Mouse (Mus musculus): ENCODE data around the gene Cdh5. TPM values are rescaled to one million over a fixed set of nuclear protein-coding genes. Genes with fewer than 3 reads are reported as not detected.
"Not testable (repeated sequence)": the region's sequence is repeated elsewhere in the genome, so short reads cannot be mapped to it uniquely, and the experiment has no call there.

Cdh5 gene
- polyA plus RNA-seq, 1 experiment from 2014 or later, result 18.0 TPM

DNA sequence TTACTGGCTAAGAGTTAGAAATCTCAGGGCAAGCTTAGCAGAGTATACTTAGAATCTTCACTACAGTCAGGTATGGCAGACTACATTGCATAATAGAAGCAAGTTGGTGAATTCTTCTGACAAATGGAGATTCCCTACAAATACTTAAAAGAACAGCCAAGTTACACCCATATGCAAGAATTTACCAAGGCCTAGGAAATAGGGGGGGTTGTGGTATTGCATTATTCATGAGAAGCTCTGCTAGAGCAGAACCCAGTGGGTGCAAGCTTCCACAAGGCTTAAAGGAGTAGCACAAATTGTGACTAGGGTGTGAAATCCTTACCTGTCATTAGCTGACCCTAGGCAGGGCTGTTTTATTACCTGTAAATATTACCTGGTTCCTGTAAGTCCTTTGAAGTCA is 13.5 kb upstream of the Cdh5 start:
- ATAC-seq (ENCODE audit: low FRiP score); H3K27ac ChIP-seq (ENCODE audit: low read depth, low read length); H3K36me3 ChIP-seq (ENCODE audit: control insufficient read depth, insufficient read depth, low read length): not testable (repeated sequence)

DNA sequence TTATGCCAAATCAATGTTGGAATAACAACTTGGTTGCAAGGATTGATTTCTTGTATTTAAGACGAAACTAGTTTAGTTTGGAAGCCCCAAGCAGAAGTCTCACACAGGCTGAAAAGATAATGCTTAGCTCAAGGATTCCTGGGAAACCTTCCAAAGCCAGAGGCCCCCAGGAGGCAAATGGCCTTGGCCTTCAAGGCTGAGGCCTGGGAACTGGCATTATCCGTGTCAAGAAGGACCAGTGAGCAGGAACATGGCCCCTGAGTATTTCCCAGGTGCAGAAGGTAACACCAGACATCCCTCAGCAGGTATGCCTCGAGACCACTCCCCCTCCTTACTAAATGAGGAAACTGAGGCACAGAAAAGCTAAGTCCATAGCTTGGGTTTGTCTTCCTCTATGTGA is 12.5 kb upstream of the Cdh5 start:
- DNase-seq (ENCODE audit: low spot score, missing footprints), result no peak
- Histone ChIP-seq H3K27me3 (ENCODE audit: control insufficient read depth, insufficient read depth, low read length) (no peaks in the 10 kb centered on the region), H3K9me3 (ENCODE audit: control insufficient read depth, low read length) (no peaks in the 10 kb centered on the region)

More for the DNA sequence above, 13.5 kb upstream of the Cdh5 start:
- not testable (repeated sequence) for H3K4me2 ChIP-seq; DNase-seq (ENCODE audit: low spot score, missing footprints); H3K9ac ChIP-seq (ENCODE audit: low read length); H3K4me3 ChIP-seq (ENCODE audit: low read depth, low read length); H3K27me3 ChIP-seq (ENCODE audit: control insufficient read depth, insufficient read depth, low read length); H3K9me3 ChIP-seq (ENCODE audit: control insufficient read depth, low read length); H3K4me1 ChIP-seq (ENCODE audit: control insufficient read depth, insufficient read depth, low read length)

DNA sequence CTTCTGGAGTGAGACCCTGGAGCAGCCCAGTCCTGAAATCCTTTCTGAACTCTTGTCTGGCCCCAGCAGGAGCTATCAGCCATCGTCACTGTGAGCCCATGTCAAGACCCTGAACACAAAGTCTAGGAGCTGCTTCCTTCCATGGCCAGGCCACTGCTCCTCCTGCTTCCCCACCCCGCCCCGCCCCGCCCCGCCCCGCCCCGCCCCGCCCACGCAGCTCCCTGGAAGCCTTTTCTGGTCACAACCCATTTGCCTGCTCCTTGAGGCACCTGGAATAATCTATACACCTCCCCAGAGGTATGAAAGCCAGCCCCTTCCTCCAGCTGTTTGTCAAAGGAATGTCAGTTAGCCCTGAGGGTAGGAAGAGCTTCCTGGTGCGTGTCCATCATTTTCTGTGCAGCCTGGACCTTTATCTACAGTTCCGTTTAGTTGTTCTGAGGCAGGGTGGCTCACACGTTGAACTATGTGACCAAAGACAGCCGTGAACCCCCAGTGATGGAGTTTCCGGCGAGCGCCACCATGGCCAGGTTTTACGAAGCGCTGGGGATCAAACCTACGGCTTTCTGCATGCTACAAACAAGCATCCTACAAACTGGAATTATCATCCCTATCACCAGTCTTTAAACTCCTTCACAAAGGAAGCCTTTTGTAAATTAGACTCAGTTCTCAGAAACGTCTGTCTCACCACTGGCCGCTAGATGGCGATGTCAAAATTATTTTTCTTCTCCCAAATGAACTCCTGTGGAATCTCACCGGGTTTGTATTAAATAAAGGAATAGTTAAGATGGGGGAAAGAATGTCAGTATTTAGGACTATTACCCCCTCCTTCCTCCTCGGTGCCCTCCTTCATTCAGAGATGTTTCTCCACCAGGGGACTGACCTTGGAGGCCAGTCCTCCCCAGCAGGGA is 10.2 kb upstream of the Cdh5 start:
- ATAC-seq (ENCODE audit: low FRiP score); H3K9ac ChIP-seq (ENCODE audit: low read length); H3K9me3 ChIP-seq (ENCODE audit: control insufficient read depth, low read length); H3K27me3 ChIP-seq (ENCODE audit: control insufficient read depth, insufficient read depth, low read length); H3K4me1 ChIP-seq (ENCODE audit: control insufficient read depth, insufficient read depth, low read length); H3K27ac ChIP-seq (ENCODE audit: low read depth, low read length); H3K36me3 ChIP-seq (ENCODE audit: control insufficient read depth, insufficient read depth, low read length); H3K4me3 ChIP-seq (ENCODE audit: low read depth, low read length): not testable (repeated sequence)
- H3K4me2 ChIP-seq, result peak overlapping the region; percentile 22; the same call in 1 of the 2 replicates
- 10% methylated on average over 24 of the region's 24 CpGs for WGBS
- DNase-seq (ENCODE audit: low spot score, missing footprints), result peak; percentile 93

More for the DNA sequence above, 12.5 kb upstream of the Cdh5 start:
- 75% methylated on average over 3 of the region's 3 CpGs for WGBS
- Histone ChIP-seq H3K27ac (ENCODE audit: low read depth, low read length) (no peak overlapping the region), H3K4me3 (ENCODE audit: low read depth, low read length) (no peak overlapping the region), H3K4me1 (ENCODE audit: control insufficient read depth, insufficient read depth, low read length) (no peaks in the 10 kb centered on the region), H3K36me3 (ENCODE audit: control insufficient read depth, insufficient read depth, low read length) (no peaks in the 10 kb centered on the region), H3K9ac (ENCODE audit: low read length) (no peak overlapping the region), H3K4me2 (no peak overlapping the region)
- no peak for ATAC-seq (ENCODE audit: low FRiP score)

- Histone ChIP-seq H3K9me3 (ENCODE audit: control insufficient read depth, low read length) (no peaks in the 10 kb centered on the region), H3K4me3 (ENCODE audit: low read depth, low read length) (no peak overlapping the region), H3K4me2 (no peak overlapping the region), H3K27ac (ENCODE audit: low read depth, low read length) (no peak overlapping the region), H3K36me3 (ENCODE audit: control insufficient read depth, insufficient read depth, low read length) (no peaks in the 10 kb centered on the region), H3K27me3 (ENCODE audit: control insufficient read depth, insufficient read depth, low read length) (no peaks in the 10 kb centered on the region), H3K4me1 (ENCODE audit: control insufficient read depth, insufficient read depth, low read length) (no peaks in the 10 kb centered on the region), H3K9ac (ENCODE audit: low read length) (no peak overlapping the region)
- no peak for ATAC-seq (ENCODE audit: low FRiP score)
- 44% methylated on average over 7 of the region's 7 CpGs for WGBS
- DNase-seq (ENCODE audit: low spot score, missing footprints), result no peak
Measured at GRCm38 (mm10) chr8:104093336-104093735, 8.1 kb upstream of the Cdh5 start.

DNA sequence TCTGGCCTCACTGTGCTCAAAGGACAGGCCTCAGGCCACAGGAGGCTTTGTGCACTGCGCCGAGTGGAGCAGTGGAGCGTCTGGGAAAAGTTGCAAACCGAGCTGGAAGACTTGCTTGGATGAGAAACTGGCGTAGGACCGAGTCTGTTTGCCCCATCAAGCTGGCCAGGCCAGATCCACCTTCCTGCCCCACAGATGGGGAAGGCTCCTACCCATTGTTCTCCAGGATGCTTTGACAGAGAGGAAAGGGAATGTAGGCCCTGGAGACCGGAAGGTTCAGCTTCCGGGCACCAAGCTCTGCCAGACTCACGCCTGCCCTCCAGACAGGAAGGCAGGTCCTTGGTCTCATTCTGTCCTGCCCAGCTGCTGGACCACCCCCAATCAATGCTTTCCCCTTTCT is 5.8 kb upstream of the Cdh5 start:
- WGBS, result 73% methylated on average over 9 of the region's 9 CpGs
- Histone ChIP-seq H3K9ac (ENCODE audit: low read length) (no peak overlapping the region), H3K36me3 (ENCODE audit: control insufficient read depth, insufficient read depth, low read length) (no peaks in the 10 kb centered on the region), H3K27me3 (ENCODE audit: control insufficient read depth, insufficient read depth, low read length) (no peaks in the 10 kb centered on the region), H3K27ac (ENCODE audit: low read depth, low read length) (no peak overlapping the region), H3K4me2 (no peak overlapping the region), H3K4me1 (ENCODE audit: control insufficient read depth, insufficient read depth, low read length) (no peaks in the 10 kb centered on the region), H3K9me3 (ENCODE audit: control insufficient read depth, low read length) (no peaks in the 10 kb centered on the region), H3K4me3 (ENCODE audit: low read depth, low read length) (no peak overlapping the region)
- no peak for DNase-seq (ENCODE audit: low spot score, missing footprints)
- ATAC-seq (ENCODE audit: low FRiP score), result no peak; the same call in 1 of the 2 replicates

DNA sequence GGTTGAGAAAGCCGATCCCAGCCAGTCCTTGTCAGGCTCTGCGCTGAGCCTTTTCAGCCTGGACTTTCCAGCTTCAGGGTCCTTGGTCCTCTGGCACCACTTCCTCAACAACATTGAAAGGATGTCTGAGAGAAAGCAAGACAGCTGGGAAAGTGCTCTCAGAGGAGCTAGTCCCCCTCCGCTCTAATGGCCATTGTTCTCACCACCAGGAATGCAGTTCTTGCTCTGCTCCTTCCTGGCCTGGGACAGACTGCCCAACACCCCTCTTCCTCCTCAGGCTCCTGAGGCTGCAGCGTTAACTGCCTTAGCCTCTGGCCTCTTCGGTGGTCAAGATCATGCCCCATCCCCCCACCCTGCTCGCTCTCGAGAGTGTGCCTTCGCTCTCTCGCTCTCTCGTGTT is 4.8 kb upstream of the Cdh5 start:
- H3K4me3 ChIP-seq (ENCODE audit: low read depth, low read length), result no peak overlapping the region
- no peaks in the 10 kb centered on the region for H3K4me1 ChIP-seq (ENCODE audit: control insufficient read depth, insufficient read depth, low read length)
- no peaks in the 10 kb centered on the region for H3K36me3 ChIP-seq (ENCODE audit: control insufficient read depth, insufficient read depth, low read length)
- no peak overlapping the region for H3K27ac ChIP-seq (ENCODE audit: low read depth, low read length)
- no peak for DNase-seq (ENCODE audit: low spot score, missing footprints)
- H3K27me3 ChIP-seq (ENCODE audit: control insufficient read depth, insufficient read depth, low read length), result no peaks in the 10 kb centered on the region
- no peaks in the 10 kb centered on the region for H3K9me3 ChIP-seq (ENCODE audit: control insufficient read depth, low read length)
- 70% methylated on average over 10 of the region's 10 CpGs for WGBS
- H3K9ac ChIP-seq (ENCODE audit: low read length), result no peak overlapping the region
- ATAC-seq (ENCODE audit: low FRiP score), result no peak
- no peak overlapping the region for H3K4me2 ChIP-seq

- peak; percentile 49 for ATAC-seq (ENCODE audit: low FRiP score)
- Histone ChIP-seq H3K27me3 (ENCODE audit: control insufficient read depth, insufficient read depth, low read length) (no peaks in the 10 kb centered on the region), H3K4me2 (no peak overlapping the region), H3K4me1 (ENCODE audit: control insufficient read depth, insufficient read depth, low read length) (no peaks in the 10 kb centered on the region), H3K9ac (ENCODE audit: low read length) (no peak overlapping the region), H3K27ac (ENCODE audit: low read depth, low read length) (no peak overlapping the region), H3K4me3 (ENCODE audit: low read depth, low read length) (no peak overlapping the region), H3K9me3 (ENCODE audit: control insufficient read depth, low read length) (no peaks in the 10 kb centered on the region), H3K36me3 (ENCODE audit: control insufficient read depth, insufficient read depth, low read length) (no peaks in the 10 kb centered on the region)
- no peak for DNase-seq (ENCODE audit: low spot score, missing footprints)
- WGBS, result 27% methylated on average over 6 of the region's 6 CpGs
Measured at GRCm38 (mm10) chr8:104098671-104099346, 2.6 kb upstream of the Cdh5 start.

DNA sequence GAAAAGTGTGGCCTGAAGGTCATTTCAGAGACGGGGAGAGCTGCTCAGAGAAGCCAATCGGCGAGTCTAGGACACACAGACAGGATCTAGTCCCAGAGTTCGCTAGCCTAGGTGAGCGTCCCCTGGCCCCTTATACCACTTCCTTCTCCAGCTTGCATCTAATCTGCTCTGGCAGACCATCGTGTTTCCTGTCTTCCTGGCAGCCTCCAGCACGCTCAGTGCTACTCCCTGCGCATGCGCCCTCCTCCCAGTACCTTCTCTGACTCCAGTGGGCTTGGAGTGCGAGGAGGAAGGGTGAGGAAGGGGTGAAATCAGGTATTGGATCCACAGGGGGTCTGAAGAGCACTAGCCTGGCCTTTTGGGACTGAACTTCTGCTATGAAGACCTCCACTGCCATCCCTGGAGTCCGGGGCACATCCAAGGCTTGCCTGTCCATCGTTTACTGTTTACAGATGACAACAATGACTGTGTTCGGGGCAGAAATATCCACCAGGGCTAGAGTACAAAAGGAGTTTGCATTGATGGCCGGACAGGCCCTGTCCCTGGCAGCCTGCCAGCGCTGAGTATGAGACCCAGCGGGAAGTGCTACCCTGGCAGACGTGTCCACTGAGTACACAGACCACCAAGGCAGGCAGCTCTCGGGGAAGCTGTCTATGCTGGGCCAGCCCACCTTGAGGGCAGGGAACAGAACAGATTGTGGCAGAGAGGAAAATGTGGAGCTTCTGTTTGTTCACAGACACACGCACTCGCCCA is 1.9 kb upstream of the Cdh5 start:
- no peaks in the 10 kb centered on the region for H3K9me3 ChIP-seq (ENCODE audit: control insufficient read depth, low read length)
- H3K27ac ChIP-seq (ENCODE audit: low read depth, low read length), result no peak overlapping the region
- no peaks in the 10 kb centered on the region for H3K27me3 ChIP-seq (ENCODE audit: control insufficient read depth, insufficient read depth, low read length)
- no peaks in the 10 kb centered on the region for H3K36me3 ChIP-seq (ENCODE audit: control insufficient read depth, insufficient read depth, low read length)
- DNase-seq (ENCODE audit: low spot score, missing footprints) (no peak), ATAC-seq (ENCODE audit: low FRiP score) (peak; percentile 53; the same call in 1 of the 2 replicates)
- H3K9ac ChIP-seq (ENCODE audit: low read length), result no peak overlapping the region
- whole genome bisulfite sequencing, result 77% methylated on average over 20 of the region's 20 CpGs
- no peak overlapping the region for H3K4me2 ChIP-seq
- H3K4me3 ChIP-seq (ENCODE audit: low read depth, low read length), result no peak overlapping the region
- H3K4me1 ChIP-seq (ENCODE audit: control insufficient read depth, insufficient read depth, low read length), result no peaks in the 10 kb centered on the region

DNA sequence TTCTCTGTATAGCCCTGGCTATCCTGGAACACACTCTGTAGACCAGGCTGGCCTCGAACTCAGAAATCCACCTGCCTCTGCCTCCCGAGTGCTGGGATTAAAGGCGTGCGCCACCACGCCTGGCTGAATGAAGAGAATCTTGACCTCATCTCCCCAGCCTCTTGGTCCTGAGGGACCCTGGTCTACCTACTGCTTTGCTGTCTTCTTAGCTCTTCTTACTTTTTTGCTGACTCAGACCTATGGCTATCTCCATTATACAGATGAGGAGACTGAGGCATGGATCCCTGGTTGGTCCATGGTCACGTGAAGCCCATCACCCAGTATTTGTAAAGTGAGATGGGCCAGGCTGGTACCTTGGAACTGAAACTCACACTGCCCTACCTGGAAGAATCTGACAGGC is 701 bp upstream of the Cdh5 start:
- not testable (repeated sequence) for H3K9ac ChIP-seq (ENCODE audit: low read length); DNase-seq (ENCODE audit: low spot score, missing footprints); H3K4me1 ChIP-seq (ENCODE audit: control insufficient read depth, insufficient read depth, low read length); H3K4me2 ChIP-seq; H3K9me3 ChIP-seq (ENCODE audit: control insufficient read depth, low read length); H3K36me3 ChIP-seq (ENCODE audit: control insufficient read depth, insufficient read depth, low read length); H3K4me3 ChIP-seq (ENCODE audit: low read depth, low read length); H3K27me3 ChIP-seq (ENCODE audit: control insufficient read depth, insufficient read depth, low read length); H3K27ac ChIP-seq (ENCODE audit: low read depth, low read length); ATAC-seq (ENCODE audit: low FRiP score)
- 98% methylated on average over 6 of the region's 6 CpGs for WGBS
